Mouse (Mus musculus) kidney, postnatal 4 days (tissue): ENCODE data around the gene Eif2s3x.

Source experiments
- DNase-seq, 2 experiments: peaks; one replicate each; pipeline ENCODE4 v3.0.0; 2021; ENCODE audit warnings: mixed read lengths in 2 of 2

Eif2s3x gene

GRCm38 (mm10) chrX:94212597-94213321, at the start of gene Eif2s3x:
Gene Eif2s3x (minus strand): TSS chrX:94212862.
- peak; percentile 85 to 95 for DNase-seq

GRCm38 (mm10) chrX:94235601-94236000, 22.9 kb upstream of the Eif2s3x start:
- peak; percentile 1 to 2 for DNase-seq

GRCm38 (mm10) chrX:94235190-94235555, 22.5 kb upstream of the Eif2s3x start:
- DNase-seq: no peak

GRCm38 (mm10) chrX:94234532-94235189, 22.0 kb upstream of the Eif2s3x start, which contains the start of gene Klhl15:
Gene Klhl15 (plus strand): TSS chrX:94234599.
- peak; percentile 85 to 91 for DNase-seq

GRCm38 (mm10) chrX:94233936-94234531, 21.4 kb upstream of the Eif2s3x start:
- DNase-seq: no peak

- peak; percentile 11 to 13 for DNase-seq
Measured at GRCm38 (mm10) chrX:94233432-94233831, 20.8 kb upstream of the Eif2s3x start.

- peak in 1 of 2 experiments; percentile 0 for DNase-seq
Measured at GRCm38 (mm10) chrX:94213384-94213783, 722 bp upstream of the Eif2s3x start.

GRCm38 (mm10) chrX:94212264-94212596, 432 bp downstream of the Eif2s3x start:
- DNase-seq: no peak

GRCm38 (mm10) chrX:94197789-94198188, 14.9 kb downstream of the Eif2s3x start:
- DNase-seq: peak in 1 of 2 experiments; percentile 76

GRCm38 (mm10) chrX:94193901-94194300, 18.8 kb downstream of the Eif2s3x start:
- DNase-seq: peak; percentile 16 to 38

GRCm38 (mm10) chrX:94185156-94185555, 27.5 kb downstream of the Eif2s3x start:
- no peak for DNase-seq

GRCm38 (mm10) chrX:94183814-94184213, 28.8 kb downstream of the Eif2s3x start:
- DNase-seq: no peak

- DNase-seq: peak; percentile 88 to 97
Measured at GRCm38 (mm10) chrX:94177715-94178340, 34.8 kb downstream of the Eif2s3x start.

GRCm38 (mm10) chrX:94169348-94169747, 43.3 kb downstream of the Eif2s3x start:
- DNase-seq: no peak

GRCm38 (mm10) chrX:94152251-94152830, 60.3 kb downstream of the Eif2s3x start:
- DNase-seq: no peak

GRCm38 (mm10) chrX:94150471-94150870, 62.2 kb downstream of the Eif2s3x start:
- no peak for DNase-seq

- no peak for DNase-seq
Measured at GRCm38 (mm10) chrX:94142004-94142771, 70.5 kb downstream of the Eif2s3x start.

- DNase-seq: no peak
Measured at GRCm38 (mm10) chrX:94140080-94140479, 72.6 kb downstream of the Eif2s3x start.
